Mouse (Mus musculus) thymus, postnatal 25 days (tissue): ENCODE results near the gene Sema6d.

Source experiments
- DNase-seq: peaks from one replicate; pipeline ENCODE4 v3.0.0; 2022

Gene Sema6d

GRCm38 (mm10) chr2:124403981-124404380 lies 314.2 kb downstream of the Sema6d start:
- DNase-seq = no peak

GRCm38 (mm10) chr2:124404631-124405562 lies 315.1 kb downstream of the Sema6d start:
- no peak for DNase-seq

- no peak for DNase-seq
These were observed 319.2 kb downstream of the Sema6d start for GRCm38 (mm10) chr2:124408956-124409355.

GRCm38 (mm10) chr2:124416730-124417129 lies 327.0 kb downstream of the Sema6d start:
- DNase-seq = no peak

- no peak for DNase-seq
These were observed 328.6 kb downstream of the Sema6d start for GRCm38 (mm10) chr2:124418319-124418718.

GRCm38 (mm10) chr2:124420170-124420825 lies 330.5 kb downstream of the Sema6d start:
- no peak for DNase-seq

GRCm38 (mm10) chr2:124429744-124430143 lies 340.0 kb downstream of the Sema6d start:
- DNase-seq = no peak

- DNase-seq = no peak
These were observed 340.9 kb downstream of the Sema6d start for GRCm38 (mm10) chr2:124430708-124431107.

GRCm38 (mm10) chr2:124435382-124436002 lies 345.7 kb downstream of the Sema6d start:
- no peak for DNase-seq

- DNase-seq = no peak
These were observed 346.9 kb downstream of the Sema6d start for GRCm38 (mm10) chr2:124436704-124437103.

GRCm38 (mm10) chr2:124444199-124444598 lies 354.4 kb downstream of the Sema6d start:
- no peak for DNase-seq

GRCm38 (mm10) chr2:124455881-124456280 lies 366.1 kb downstream of the Sema6d start:
- DNase-seq = no peak

GRCm38 (mm10) chr2:124456999-124457398 lies 367.2 kb downstream of the Sema6d start:
- no peak for DNase-seq

GRCm38 (mm10) chr2:124458028-124458427 lies 368.3 kb downstream of the Sema6d start:
- DNase-seq = no peak

GRCm38 (mm10) chr2:124460956-124461355 lies 371.2 kb downstream of the Sema6d start:
- no peak for DNase-seq

- no peak for DNase-seq
These were observed 371.6 kb downstream of the Sema6d start for GRCm38 (mm10) chr2:124461378-124461851.

GRCm38 (mm10) chr2:124465004-124465946 lies 375.5 kb downstream of the Sema6d start:
- no peak for DNase-seq

- no peak for DNase-seq
These were observed 377.7 kb downstream of the Sema6d start for GRCm38 (mm10) chr2:124467429-124467828.

- DNase-seq = no peak
These were observed 380.7 kb downstream of the Sema6d start for GRCm38 (mm10) chr2:124470346-124471042.

- no peak for DNase-seq
These were observed 383.1 kb downstream of the Sema6d start for GRCm38 (mm10) chr2:124472674-124473507.

- DNase-seq = no peak
These were observed 388.1 kb downstream of the Sema6d start for GRCm38 (mm10) chr2:124477904-124478303.
